Mouse (Mus musculus) lung, embryonic 14.5 days (tissue): ENCODE measurements around the gene Trim30c. TPM values are rescaled to one million over a fixed set of nuclear protein-coding genes. Genes with fewer than 3 reads are reported as not detected.
"Not testable (repeated sequence)": the region's sequence is repeated elsewhere in the genome, so short reads cannot be mapped to it uniquely, and the experiment has no call there.

Experiments
- ATAC-seq: fragments of 200-750 bp; cut with Nextera tagmentation; 2 replicates; pipeline ENCODE4 v1.8.0; 2017; ENCODE audit warnings: mild to moderate bottlenecking, moderate TSS enrichment, moderate library complexity; ENCODE audit not compliant: insufficient read depth
- DNase-seq: peaks from one replicate; pipeline ENCODE4 v3.0.0-alpha.2; 2015
- H3K27ac ChIP-seq: fragments of 300-500 bp; sonication (generic); 2 replicates; pipeline ENCODE4 v1.5.1; 2014; ENCODE audit warnings: low read depth, mild to moderate bottlenecking, moderate library complexity
- H3K27me3 ChIP-seq: fragments of 300-500 bp; sonication (generic); 2 replicates; pipeline ENCODE4 v1.6.1; 2014; ENCODE audit warnings: low read length, control low read depth; ENCODE audit not compliant: insufficient read depth
- H3K36me3 ChIP-seq: fragments of 300-500 bp; sonication (generic); 2 replicates; pipeline ENCODE4 v1.6.1; 2014; ENCODE audit warnings: control low read depth; ENCODE audit not compliant: insufficient read depth
- H3K4me1 ChIP-seq: fragments of 300-500 bp; sonication (generic); 2 replicates; pipeline ENCODE4 v1.6.1; 2014; ENCODE audit warnings: antibody characterized with exemption, control low read depth; ENCODE audit not compliant: insufficient read depth
- H3K4me2 ChIP-seq: fragments of 300-500 bp; sonication (generic); 2 replicates; pipeline ENCODE4 v1.6.1; 2014; ENCODE audit warnings: mild to moderate bottlenecking
- H3K4me3 ChIP-seq: fragments of 300-500 bp; sonication (generic); 2 replicates; pipeline ENCODE4 v1.5.1; 2014; ENCODE audit warnings: low read depth, low read length
- H3K9ac ChIP-seq: fragments of 300-500 bp; sonication (generic); 2 replicates; pipeline ENCODE4 v1.6.1; 2014
- H3K9me3 ChIP-seq: fragments of 300-500 bp; sonication (generic); 2 replicates; pipeline ENCODE4 v1.6.1; 2016; ENCODE audit warnings: low read depth, low read length, control low read depth
- CTCF ChIP-seq: IDR thresholded peaks from 2 replicates; pipeline ENCODE4 v1.5.1; 2016; ENCODE audit warnings: antibody characterized with exemption, low read depth
- WGBS: fragments of 180-500 bp; shearing (Covaris S2); extraction: QIAGEN DNeasy Blood & Tissue Kit; methylation state at CpG from one replicate; pipeline ENCODE4 v1.1.7; 2014; 5-methylcytosine and 5-hydroxymethylcytosine counted together
- polyA plus RNA-seq: library from polyadenylated mRNA; unstranded; fragments of >200 nt; fragmentation: Nextera tagmentation; extraction: Ambion mirVana; gene quantifications from 2 replicates; pipeline ENCODE4 v1.2.1, GENCODE M21; 2014

The Trim30c gene
- polyA plus RNA-seq, 1 experiment from 2014 or later, result 0.24 TPM

DNA sequence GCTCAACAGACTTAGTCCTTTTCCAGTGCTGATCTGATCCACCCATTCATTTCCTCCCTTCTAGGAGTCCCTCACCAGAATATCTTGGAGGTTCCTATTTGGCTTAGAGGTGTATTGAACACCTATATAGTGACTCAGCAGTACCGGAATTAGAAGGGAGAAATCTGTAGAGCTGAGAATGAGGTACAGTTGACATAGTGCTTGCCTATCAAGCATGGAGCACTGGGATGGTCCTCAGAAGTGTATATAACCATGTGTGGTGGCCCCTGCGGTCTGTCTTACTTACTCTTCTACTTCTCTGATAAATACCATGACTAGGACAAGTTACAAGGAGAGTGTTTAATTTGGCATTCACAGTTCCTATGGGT is 47.1 kb downstream of the Trim30c start:
- ATAC-seq, result no peak; the same call in 1 of the 2 replicates
- no peak overlapping the region for H3K27ac ChIP-seq

GRCm38 (mm10) chr7:104352717-104353599 is 47.7 kb downstream of the Trim30c start, which contains the start of gene Trim12c:
TSS of gene Trim12c (minus strand) at chr7:104353362.
- WGBS, result 3% methylated on average over 14 of the region's 14 CpGs
- Histone ChIP-seq H3K27me3 (no peaks in the 10 kb centered on the region), H3K27ac (0 out of 2 replicates have a peak within 1 kb of the TSS, but pooled peaks have one; percentile 2), H3K9ac (peak within 1 kb of the TSS; percentile 1; the same call in 1 of the 2 replicates), H3K4me1 (no peaks in the 10 kb centered on the region), H3K4me2 (peak within 1 kb of the TSS; percentile 56), H3K9me3 (no peaks in the 10 kb centered on the region), H3K36me3 (no peaks in the 10 kb centered on the region), H3K4me3 (peak within 1 kb of the TSS; percentile 42)
- no peak for TF ChIP-seq CTCF
- ATAC-seq (peak; percentile 100), DNase-seq (peak; percentile 86)

More for the DNA sequence above, 47.1 kb downstream of the Trim30c start:
- H3K4me3 ChIP-seq, result peak overlapping the region; percentile 42
- H3K27me3 ChIP-seq, result no peaks in the 10 kb centered on the region
- H3K9me3 ChIP-seq, result no peaks in the 10 kb centered on the region
- no peak overlapping the region for H3K9ac ChIP-seq
- DNase-seq, result no peak
- H3K4me2 ChIP-seq, result peak overlapping the region; percentile 56
- H3K36me3 ChIP-seq, result no peaks in the 10 kb centered on the region
- no peaks in the 10 kb centered on the region for H3K4me1 ChIP-seq
- no peak for TF ChIP-seq CTCF
- WGBS, result 50% methylated on average over 2 of the region's 2 CpGs

GRCm38 (mm10) chr7:104348043-104348442 is 52.6 kb downstream of the Trim30c start:
- not testable (repeated sequence) for ATAC-seq, H3K27me3 ChIP-seq, H3K9me3 ChIP-seq, H3K4me1 ChIP-seq, H3K9ac ChIP-seq, H3K27ac ChIP-seq, DNase-seq, H3K4me2 ChIP-seq, H3K36me3 ChIP-seq, H3K4me3 ChIP-seq
- WGBS, result 80% methylated on average over 4 of the region's 4 CpGs

GRCm38 (mm10) chr7:104340744-104341143 is 59.9 kb downstream of the Trim30c start:
- not testable (repeated sequence) for DNase-seq, H3K4me1 ChIP-seq, ATAC-seq, H3K4me3 ChIP-seq, H3K27ac ChIP-seq, H3K27me3 ChIP-seq, H3K9me3 ChIP-seq, H3K4me2 ChIP-seq, H3K36me3 ChIP-seq, H3K9ac ChIP-seq
- 90% methylated on average over 2 of the region's 4 CpGs for WGBS

DNA sequence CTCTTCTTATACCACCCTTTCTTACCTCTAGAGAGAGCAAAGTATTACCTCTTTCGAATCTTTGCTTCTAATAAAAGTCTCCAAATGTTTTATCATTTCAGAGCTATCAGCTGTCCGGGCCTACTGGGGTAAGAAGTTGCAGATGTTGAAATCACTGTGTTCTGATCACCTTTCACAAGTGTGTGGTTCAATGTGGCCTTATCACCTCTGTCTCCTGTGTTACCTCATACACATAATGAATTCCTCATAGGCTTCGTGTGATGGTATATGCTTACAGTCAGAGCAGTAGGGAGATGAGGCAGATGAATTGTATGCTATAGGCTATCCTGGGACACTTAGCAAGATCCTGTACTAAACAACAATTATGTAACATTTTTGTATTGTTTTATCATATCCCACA is 65.1 kb downstream of the Trim30c start:
- H3K9ac ChIP-seq, H3K9me3 ChIP-seq, H3K4me3 ChIP-seq, H3K36me3 ChIP-seq, H3K4me2 ChIP-seq, DNase-seq, H3K4me1 ChIP-seq, ATAC-seq, H3K27ac ChIP-seq, H3K27me3 ChIP-seq: not testable (repeated sequence)
- 61% methylated on average over 3 of the region's 3 CpGs for WGBS

Other genes with a start within 250 kb of the Trim30c start
- 0.08 TPM in 1 of 2 replicates, not detected in the other for gene Olfm5, start 236.0 kb downstream of the Trim30c start, polyA plus RNA-seq
- gene Olfr648, start 217.4 kb downstream of the Trim30c start, polyA plus RNA-seq, result 0.32 and 0.37 TPM in 2 replicates
- not detected in 2 replicates for gene Olfr649, start 204.9 kb downstream of the Trim30c start, polyA plus RNA-seq
- 0.62 and 1.1 TPM in 2 replicates for gene Trim6, start 182.0 kb downstream of the Trim30c start, polyA plus RNA-seq
- 1.4 and 1.6 TPM in 2 replicates for gene Trim34a, start 156.4 kb downstream of the Trim30c start, polyA plus RNA-seq
- 0.28 and 0.30 TPM in 2 replicates for gene Trim5, start 112.7 kb downstream of the Trim30c start, polyA plus RNA-seq
- gene Trim12a, start 85.4 kb downstream of the Trim30c start, polyA plus RNA-seq, result 3.2 and 3.6 TPM in 2 replicates
- not detected in 2 replicates for gene Trim34b, start 71.4 kb downstream of the Trim30c start, polyA plus RNA-seq
- gene Trim12c, start 47.5 kb downstream of the Trim30c start, polyA plus RNA-seq, result 1.0 and 1.4 TPM in 2 replicates
- gene Trim30b, start 31.0 kb downstream of the Trim30c start, polyA plus RNA-seq, result 0.04 and 0.11 TPM in 2 replicates
- 0.71 and 1.2 TPM in 2 replicates for gene Trim30a, start 64.4 kb upstream of the Trim30c start, polyA plus RNA-seq
- gene Trim30d, start 107.0 kb upstream of the Trim30c start, polyA plus RNA-seq, result 0.29 and 0.46 TPM in 2 replicates
- not detected in 2 replicates for gene Olfr651, start 149.3 kb upstream of the Trim30c start, polyA plus RNA-seq
- gene Olfr652, start 160.1 kb upstream of the Trim30c start, polyA plus RNA-seq, result not detected in 2 replicates
- not detected in 2 replicates for gene Olfr653, start 176.5 kb upstream of the Trim30c start, polyA plus RNA-seq
- gene Olfr654, start 186.2 kb upstream of the Trim30c start, polyA plus RNA-seq, result not detected in 2 replicates
- gene Olfr655, start 200.9 kb upstream of the Trim30c start, polyA plus RNA-seq, result not detected in 2 replicates
- gene Olfr656, start 213.1 kb upstream of the Trim30c start, polyA plus RNA-seq, result not detected in 2 replicates
- gene Olfr657, start 224.0 kb upstream of the Trim30c start, polyA plus RNA-seq, result not detected in 2 replicates
- 0.07 TPM in 1 of 2 replicates, not detected in the other for gene Olfr658, start 246.5 kb upstream of the Trim30c start, polyA plus RNA-seq